Mouse (Mus musculus): ENCODE results near the gene Phlda1. TPM values are rescaled to one million over a fixed set of nuclear protein-coding genes. Genes with fewer than 3 reads are reported as not detected.
A peak's percentile ranks its signal among the peaks of the same experiment; 100 is the strongest.
"Not testable (repeated sequence)": the region's sequence is repeated elsewhere in the genome, so short reads cannot be mapped to it uniquely, and the experiment has no call there.

Gene Phlda1
- polyA plus RNA-seq, 1 experiment = 56.1 TPM

DNA sequence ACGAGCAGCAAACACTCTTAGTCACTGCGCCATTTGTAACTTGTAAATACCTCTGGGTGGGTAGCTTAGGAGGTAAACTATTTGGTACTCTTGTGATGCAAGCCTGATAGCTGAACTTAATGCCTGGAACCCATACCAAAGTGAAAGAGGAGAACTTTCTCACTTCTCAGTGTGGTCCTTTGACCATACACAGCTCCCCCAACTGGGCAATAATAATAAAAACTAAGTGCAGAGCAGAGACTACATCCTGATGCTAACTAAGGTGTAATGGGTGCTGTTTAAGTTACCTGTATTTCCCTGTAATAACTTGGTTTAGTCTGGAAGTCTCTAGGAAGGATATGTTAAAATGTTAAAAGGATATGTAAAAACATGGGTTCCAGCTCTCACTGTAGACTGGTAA is 17.3 kb upstream of the Phlda1 start:
- no peak overlapping the region for H3K4me2 ChIP-seq (ENCODE audit: low read depth)
- H3K27me3 ChIP-seq (ENCODE audit: control insufficient read depth, insufficient read depth, insufficient read length) = no peaks in the 10 kb centered on the region
- H3K79me2 ChIP-seq (ENCODE audit: control insufficient read depth, insufficient read depth) = peaks cover 51% of the 10 kb centered on the region
- no peak for TF ChIP-seq POLR2A (IDR thresholded peaks at IDR 0.05; ENCODE audit: insufficient read length, low read depth)
- TF ChIP-seq REST (IDR thresholded peaks at IDR 0.05; ENCODE audit: insufficient read depth, insufficient read length) = no peak
- TF ChIP-seq TCF3 (IDR thresholded peaks at IDR 0.05; ENCODE audit: insufficient read length, low read depth) = no peak
- no peak for TF ChIP-seq E2F4 (IDR thresholded peaks at IDR 0.05; ENCODE audit: insufficient read depth)
- TF ChIP-seq USF1 (IDR thresholded peaks at IDR 0.05; ENCODE audit: low read depth) = no peak
- TF ChIP-seq SRF (IDR thresholded peaks at IDR 0.05; ENCODE audit: control insufficient read depth, insufficient read length, low read depth) = no peak
- TF ChIP-seq TCF12 (IDR thresholded peaks at IDR 0.05; ENCODE audit: insufficient read depth, poor library complexity, severe bottlenecking) = no peak
- no peak for TF ChIP-seq CEBPB (IDR thresholded peaks at IDR 0.05; ENCODE audit: insufficient read depth, poor library complexity, severe bottlenecking)
- no peak for TF ChIP-seq MAX (IDR thresholded peaks at IDR 0.05; ENCODE audit: low read depth)
- no peak for TF ChIP-seq POLR2AphosphoS2 (IDR thresholded peaks at IDR 0.05; ENCODE audit: insufficient read length, low read depth)
- no peak for TF ChIP-seq MYOG (IDR thresholded peaks at IDR 0.05; ENCODE audit: control insufficient read depth in 1 of 3, insufficient read depth in 1 of 3, insufficient read length in 2 of 3, low read depth in 2 of 3)
- TF ChIP-seq MYOD1 (IDR thresholded peaks at IDR 0.05; ENCODE audit: control insufficient read depth in 1 of 3, insufficient read length in 2 of 3, low read depth in 2 of 3) = no peak
- H3ac ChIP-seq (ENCODE audit: control insufficient read depth, insufficient read length) = no peak overlapping the region
- peaks cover 80% of the 10 kb centered on the region for H3K36me3 ChIP-seq (ENCODE audit: control insufficient read depth, insufficient read depth)
- H3K4me3 ChIP-seq = no peak overlapping the region

DNA sequence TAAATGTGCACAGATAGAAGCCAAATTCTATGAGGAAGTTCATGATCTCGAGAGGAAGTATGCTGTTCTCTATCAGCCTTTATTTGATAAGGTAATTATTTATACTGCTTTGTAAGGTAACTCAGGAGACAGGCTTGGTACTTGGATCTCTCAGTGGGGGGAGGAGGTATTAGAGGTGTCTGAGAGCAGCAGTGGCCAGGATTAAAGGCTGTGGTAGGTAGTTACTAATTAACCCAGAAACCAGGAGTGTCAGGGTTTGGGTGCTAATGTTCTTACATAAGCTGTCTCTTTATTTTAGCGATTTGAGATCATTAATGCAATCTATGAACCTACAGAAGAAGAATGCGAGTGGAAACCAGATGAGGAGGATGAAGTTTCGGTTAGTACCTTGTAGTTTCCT is 16.0 kb upstream of the Phlda1 start:
- H3K27me3 ChIP-seq (ENCODE audit: control insufficient read depth, insufficient read depth, insufficient read length); H3ac ChIP-seq (ENCODE audit: control insufficient read depth, insufficient read length): not testable (repeated sequence)

DNA sequence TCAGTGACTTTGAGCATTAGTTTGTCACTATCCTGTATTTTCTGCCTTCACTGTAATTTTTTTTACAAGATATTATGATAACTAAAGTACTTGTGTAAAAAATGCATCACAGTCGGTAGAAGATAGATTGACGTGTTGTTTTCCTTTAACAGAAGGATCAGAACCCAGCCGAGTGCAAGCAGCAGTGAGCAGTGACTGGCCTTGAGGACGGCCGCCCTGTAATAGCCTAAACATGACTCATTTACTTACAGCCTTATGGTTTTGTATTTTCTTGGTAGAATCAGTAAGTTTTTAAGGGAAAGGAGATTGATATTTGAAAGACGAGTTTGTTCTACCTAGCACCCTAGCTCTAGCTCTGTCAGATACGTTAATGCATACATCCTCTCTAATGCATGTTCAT is 10.2 kb upstream of the Phlda1 start:
- Histone ChIP-seq H3K4me2 (ENCODE audit: low read depth) (no peak overlapping the region), H3K79me2 (ENCODE audit: control insufficient read depth, insufficient read depth) (no peaks in the 10 kb centered on the region), H3K27me3 (ENCODE audit: control insufficient read depth, insufficient read depth, insufficient read length) (no peaks in the 10 kb centered on the region), H3K36me3 (ENCODE audit: control insufficient read depth, insufficient read depth) (peaks cover 66% of the 10 kb centered on the region), H3K4me3 (no peak overlapping the region), H3ac (ENCODE audit: control insufficient read depth, insufficient read length) (no peak overlapping the region)
- TF ChIP-seq E2F4 (IDR thresholded peaks at IDR 0.05; ENCODE audit: insufficient read depth) (no peak), SRF (IDR thresholded peaks at IDR 0.05; ENCODE audit: control insufficient read depth, insufficient read length, low read depth) (no peak), CEBPB (IDR thresholded peaks at IDR 0.05; ENCODE audit: insufficient read depth, poor library complexity, severe bottlenecking) (no peak), POLR2A (IDR thresholded peaks at IDR 0.05; ENCODE audit: insufficient read length, low read depth) (no peak), MAX (IDR thresholded peaks at IDR 0.05; ENCODE audit: low read depth) (no peak), TCF3 (IDR thresholded peaks at IDR 0.05; ENCODE audit: insufficient read length, low read depth) (no peak), POLR2AphosphoS2 (IDR thresholded peaks at IDR 0.05; ENCODE audit: insufficient read length, low read depth) (no peak), TCF12 (IDR thresholded peaks at IDR 0.05; ENCODE audit: insufficient read depth, poor library complexity, severe bottlenecking) (no peak), REST (IDR thresholded peaks at IDR 0.05; ENCODE audit: insufficient read depth, insufficient read length) (no peak), MYOD1 (IDR thresholded peaks at IDR 0.05; ENCODE audit: control insufficient read depth in 1 of 3, insufficient read length in 2 of 3, low read depth in 2 of 3) (no peak), USF1 (IDR thresholded peaks at IDR 0.05; ENCODE audit: low read depth) (no peak), MYOG (IDR thresholded peaks at IDR 0.05; ENCODE audit: control insufficient read depth in 1 of 3, insufficient read depth in 1 of 3, insufficient read length in 2 of 3, low read depth in 2 of 3) (no peak)

More for the DNA sequence above, 16.0 kb upstream of the Phlda1 start:
- not testable (repeated sequence) for H3K4me2 ChIP-seq (ENCODE audit: low read depth); H3K4me3 ChIP-seq
- Histone ChIP-seq H3K36me3 (ENCODE audit: control insufficient read depth, insufficient read depth) (peaks cover 81% of the 10 kb centered on the region), H3K79me2 (ENCODE audit: control insufficient read depth, insufficient read depth) (peaks cover 38% of the 10 kb centered on the region)

GRCm38 (mm10) chr10:111499892-111500291 is 6.2 kb upstream of the Phlda1 start:
- no peaks in the 10 kb centered on the region for H3K27me3 ChIP-seq (ENCODE audit: control insufficient read depth, insufficient read depth, insufficient read length)
- no peak overlapping the region for H3K4me3 ChIP-seq

GRCm38 (mm10) chr10:111503071-111503470 is 3.0 kb upstream of the Phlda1 start:
- H3ac ChIP-seq (ENCODE audit: control insufficient read depth, insufficient read length) = no peak overlapping the region
- no peak overlapping the region for H3K4me3 ChIP-seq
- no peaks in the 10 kb centered on the region for H3K27me3 ChIP-seq (ENCODE audit: control insufficient read depth, insufficient read depth, insufficient read length)
- peaks cover 15% of the 10 kb centered on the region for H3K79me2 ChIP-seq (ENCODE audit: control insufficient read depth, insufficient read depth)
- TF ChIP-seq MYOG (IDR thresholded peaks at IDR 0.05; ENCODE audit: control insufficient read depth in 1 of 3, insufficient read depth in 1 of 3, insufficient read length in 2 of 3, low read depth in 2 of 3) (no peak), POLR2AphosphoS2 (IDR thresholded peaks at IDR 0.05; ENCODE audit: insufficient read length, low read depth) (peak; percentile 40)
- H3K36me3 ChIP-seq (ENCODE audit: control insufficient read depth, insufficient read depth) = peaks cover 4% of the 10 kb centered on the region
- no peak overlapping the region for H3K4me2 ChIP-seq (ENCODE audit: low read depth)

More at GRCm38 (mm10) chr10:111499892-111500291, 6.2 kb upstream of the Phlda1 start:
- TF ChIP-seq MYOD1 (IDR thresholded peaks at IDR 0.05; ENCODE audit: control insufficient read depth in 1 of 3, insufficient read length in 2 of 3, low read depth in 2 of 3) (no peak), CEBPB (IDR thresholded peaks at IDR 0.05; ENCODE audit: insufficient read depth, poor library complexity, severe bottlenecking) (no peak), REST (IDR thresholded peaks at IDR 0.05; ENCODE audit: insufficient read depth, insufficient read length) (no peak)
- Histone ChIP-seq H3K79me2 (ENCODE audit: control insufficient read depth, insufficient read depth) (no peaks in the 10 kb centered on the region), H3ac (ENCODE audit: control insufficient read depth, insufficient read length) (no peak overlapping the region), H3K36me3 (ENCODE audit: control insufficient read depth, insufficient read depth) (peaks cover 30% of the 10 kb centered on the region), H3K4me2 (ENCODE audit: low read depth) (no peak overlapping the region)

All from myocyte (in vitro differentiated cells).